Mouse (Mus musculus) intestine, postnatal 0 days (tissue): Measurements from ENCODE around the gene Slc8a3. TPM values are rescaled to one million over a fixed set of nuclear protein-coding genes. Genes with fewer than 3 reads are reported as not detected.

Experiments used
- ATAC-seq: fragments of 200-750 bp; cut with Nextera tagmentation; 2 replicates; pipeline ENCODE4 v1.8.0; 2017; ENCODE audit warnings: mild to moderate bottlenecking, moderate TSS enrichment, moderate library complexity
- H3K27ac ChIP-seq: fragments of 300-500 bp; sonication (generic); 2 replicates; pipeline ENCODE4 v1.5.1; 2014; ENCODE audit warnings: mild to moderate bottlenecking, low read depth, low read length, moderate library complexity
- H3K27me3 ChIP-seq: fragments of 300-500 bp; sonication (generic); replicated peaks from 2 replicates; pipeline ENCODE4 v1.6.1; 2014; ENCODE audit warnings: low read length, mixed read lengths; ENCODE audit not compliant: control insufficient read depth, insufficient read depth
- H3K36me3 ChIP-seq: fragments of 300-500 bp; sonication (generic); 2 replicates; pipeline ENCODE4 v1.6.1; 2014; ENCODE audit warnings: mild to moderate bottlenecking, moderate library complexity; ENCODE audit not compliant: control insufficient read depth, insufficient read depth
- H3K4me1 ChIP-seq: fragments of 300-500 bp; sonication (generic); replicated peaks from 2 replicates; pipeline ENCODE4 v1.6.1; 2014; ENCODE audit warnings: antibody characterized with exemption, low read length, mixed read lengths; ENCODE audit not compliant: control insufficient read depth, insufficient read depth
- H3K4me2 ChIP-seq: fragments of 300-500 bp; sonication (generic); replicated peaks from 2 replicates; pipeline ENCODE4 v1.6.1; 2014; ENCODE audit warnings: low read depth, mild to moderate bottlenecking, moderate library complexity
- H3K4me3 ChIP-seq: fragments of 300-500 bp; sonication (generic); 2 replicates; pipeline ENCODE4 v1.5.1; 2014; ENCODE audit warnings: low read depth, low read length
- H3K9ac ChIP-seq: fragments of 300-500 bp; sonication (generic); 2 replicates; pipeline ENCODE4 v1.6.1; 2014; ENCODE audit warnings: mild to moderate bottlenecking, low read depth, low read length
- H3K9me3 ChIP-seq: fragments of 300-500 bp; sonication (generic); 2 replicates; pipeline ENCODE4 v1.6.1; 2016; ENCODE audit warnings: mixed run types; ENCODE audit not compliant: control insufficient read depth
- CTCF ChIP-seq: sonication (generic); IDR thresholded peaks from 2 replicates; pipeline ENCODE4 v1.5.1; 2016; ENCODE audit warnings: low read depth, mild to moderate bottlenecking, control low read depth, antibody characterized with exemption, moderate library complexity
- WGBS: fragments of 180-500 bp; shearing (Covaris S2); extraction: QIAGEN DNeasy Blood & Tissue Kit; methylation state at CpG from one replicate; pipeline ENCODE4 v1.1.7; 2014; 5-methylcytosine and 5-hydroxymethylcytosine counted together
- polyA plus RNA-seq: library from polyadenylated mRNA; unstranded; fragments of >200 nt; fragmentation: Nextera tagmentation; extraction: Ambion mirVana; gene quantifications from 2 replicates; pipeline ENCODE4 v1.2.1, GENCODE M21; 2015

Slc8a3 gene
- polyA plus RNA-seq, 1 experiment from 2014 or later = 0.30 TPM

- 68% methylated on average over 5 of the region's 5 CpGs for WGBS
- Histone ChIP-seq H3K27ac (no peak overlapping the region), H3K9me3 (no peaks in the 10 kb centered on the region), H3K4me3 (no peak overlapping the region), H3K4me2 (no peak overlapping the region), H3K36me3 (no peaks in the 10 kb centered on the region), H3K27me3 (no peaks in the 10 kb centered on the region), H3K9ac (no peak overlapping the region), H3K4me1 (no peaks in the 10 kb centered on the region)
- TF ChIP-seq CTCF = no peak
- ATAC-seq = no peak
These were observed 105.1 kb downstream of the Slc8a3 start for GRCm38 (mm10) chr12:81227767-81228460.

DNA sequence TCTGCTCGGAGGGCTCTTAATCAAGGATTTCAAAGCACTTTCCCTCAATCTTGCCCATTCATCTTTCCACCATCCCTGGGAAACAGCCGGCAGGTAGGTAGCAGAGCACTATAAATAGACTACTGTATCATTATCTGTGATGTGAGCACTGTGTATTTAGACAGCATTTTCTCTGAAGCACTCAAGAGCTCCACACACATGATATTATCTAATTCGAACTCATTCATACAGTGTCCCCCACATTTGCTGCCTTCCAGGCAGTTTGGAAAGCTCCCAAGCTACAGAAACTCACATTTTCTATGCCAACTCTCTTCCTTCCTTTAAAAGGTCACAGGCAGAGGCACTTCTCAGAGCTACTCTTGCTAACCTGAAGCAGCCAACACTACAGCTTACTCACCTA lies 106.4 kb downstream of the Slc8a3 start:
- no peaks in the 10 kb centered on the region for H3K4me1 ChIP-seq
- H3K9me3 ChIP-seq = no peaks in the 10 kb centered on the region
- H3K27me3 ChIP-seq = no peaks in the 10 kb centered on the region
- no peaks in the 10 kb centered on the region for H3K36me3 ChIP-seq
- no peak overlapping the region for H3K4me2 ChIP-seq
- no peak overlapping the region for H3K27ac ChIP-seq
- TF ChIP-seq CTCF = no peak
- H3K4me3 ChIP-seq = no peak overlapping the region
- H3K9ac ChIP-seq = no peak overlapping the region
- ATAC-seq = no peak
- 47% methylated on average over 3 of the region's 3 CpGs for WGBS

DNA sequence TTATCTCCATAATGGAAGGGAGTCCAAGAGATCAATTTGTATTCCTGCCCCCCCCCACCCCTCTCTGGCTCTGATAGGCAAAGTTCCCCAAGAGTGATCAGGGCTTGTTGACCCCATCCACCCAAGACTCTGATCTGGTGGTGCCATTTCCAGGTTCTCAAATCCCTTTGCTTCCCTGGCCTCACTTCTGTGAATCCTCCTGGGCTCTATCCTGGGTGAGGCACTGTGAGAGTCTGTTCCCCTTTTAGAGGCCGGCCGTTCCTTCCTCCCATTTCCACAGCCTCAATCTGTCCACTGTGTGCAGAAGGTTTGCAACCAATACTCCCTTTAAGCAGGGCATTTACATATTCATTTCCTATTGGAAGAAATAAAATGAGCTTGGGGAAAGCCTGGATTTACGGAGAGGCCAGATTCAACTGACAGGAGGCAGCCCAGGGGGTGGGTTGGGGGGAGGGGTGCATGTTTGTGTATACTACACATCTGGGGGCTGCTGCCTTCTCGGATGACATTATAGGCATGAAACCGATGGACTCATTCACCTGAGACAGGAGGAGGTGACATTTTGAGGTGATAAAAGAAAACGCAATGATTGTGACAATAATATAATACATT lies 106.9 kb downstream of the Slc8a3 start:
- Histone ChIP-seq H3K36me3 (no peaks in the 10 kb centered on the region), H3K9me3 (no peaks in the 10 kb centered on the region), H3K27ac (no peak overlapping the region), H3K4me1 (no peaks in the 10 kb centered on the region), H3K27me3 (no peaks in the 10 kb centered on the region), H3K9ac (no peak overlapping the region), H3K4me3 (no peak overlapping the region), H3K4me2 (no peak overlapping the region)
- 37% methylated on average over 6 of the region's 6 CpGs for WGBS
- ATAC-seq = no peak
- TF ChIP-seq CTCF = no peak

GRCm38 (mm10) chr12:81224843-81225242 lies 108.1 kb downstream of the Slc8a3 start:
- Histone ChIP-seq H3K4me1 (no peaks in the 10 kb centered on the region), H3K27ac (no peak overlapping the region), H3K27me3 (no peaks in the 10 kb centered on the region), H3K9me3 (no peaks in the 10 kb centered on the region), H3K4me2 (no peak overlapping the region), H3K9ac (no peak overlapping the region), H3K4me3 (no peak overlapping the region), H3K36me3 (no peaks in the 10 kb centered on the region)
- no peak for TF ChIP-seq CTCF
- no peak for ATAC-seq
- 78% methylated on average over 2 of the region's 2 CpGs for WGBS

GRCm38 (mm10) chr12:81223276-81223675 lies 109.7 kb downstream of the Slc8a3 start:
- ATAC-seq = no peak
- H3K4me1 ChIP-seq = no peaks in the 10 kb centered on the region
- no peak overlapping the region for H3K4me2 ChIP-seq
- no peaks in the 10 kb centered on the region for H3K27me3 ChIP-seq
- no peak overlapping the region for H3K27ac ChIP-seq
- H3K36me3 ChIP-seq = no peaks in the 10 kb centered on the region
- no peaks in the 10 kb centered on the region for H3K9me3 ChIP-seq
- WGBS = 64% methylated on average over 2 of the region's 2 CpGs
- no peak overlapping the region for H3K9ac ChIP-seq
- TF ChIP-seq CTCF = no peak
- no peak overlapping the region for H3K4me3 ChIP-seq

DNA sequence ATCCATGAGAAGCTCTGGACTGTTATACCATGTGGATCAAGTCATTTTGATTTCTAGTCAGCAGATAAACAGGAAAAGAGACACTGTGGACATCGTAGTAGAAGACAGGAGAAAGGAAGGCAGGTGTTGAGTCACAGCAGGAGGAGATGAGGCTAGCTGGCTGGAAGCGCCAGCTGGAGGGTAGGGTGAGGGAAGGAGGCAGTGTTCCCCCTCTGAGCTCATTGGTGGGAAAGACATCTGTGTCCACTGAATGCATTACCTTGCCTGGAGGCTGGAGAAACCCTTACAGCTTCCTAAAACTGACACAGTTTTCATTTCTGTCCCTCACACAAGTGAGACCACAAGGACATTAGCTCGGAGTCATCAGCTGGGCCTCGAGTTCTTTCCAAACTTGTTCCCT lies 113.6 kb downstream of the Slc8a3 start:
- no peaks in the 10 kb centered on the region for H3K9me3 ChIP-seq
- H3K4me2 ChIP-seq = no peak overlapping the region
- H3K27ac ChIP-seq = no peak overlapping the region
- no peaks in the 10 kb centered on the region for H3K36me3 ChIP-seq
- no peaks in the 10 kb centered on the region for H3K27me3 ChIP-seq
- no peak overlapping the region for H3K4me3 ChIP-seq
- 71% methylated on average over 4 of the region's 4 CpGs for WGBS
- ATAC-seq = no peak
- no peaks in the 10 kb centered on the region for H3K4me1 ChIP-seq
- TF ChIP-seq CTCF = no peak
- H3K9ac ChIP-seq = no peak overlapping the region
